Mouse (Mus musculus) heart, postnatal 0 days (tissue): Measurements from ENCODE around the gene Pde4d.

Experiments
- CTCF ChIP-seq: IDR thresholded peaks from 2 replicates; pipeline ENCODE4 v1.5.1; 2016; ENCODE audit warnings: antibody characterized with exemption, control low read depth, low read depth
- EP300 ChIP-seq: IDR thresholded peaks from 2 replicates; pipeline ENCODE4 v1.6.1; 2016; ENCODE audit warnings: antibody characterized with exemption, low read depth

DNA sequence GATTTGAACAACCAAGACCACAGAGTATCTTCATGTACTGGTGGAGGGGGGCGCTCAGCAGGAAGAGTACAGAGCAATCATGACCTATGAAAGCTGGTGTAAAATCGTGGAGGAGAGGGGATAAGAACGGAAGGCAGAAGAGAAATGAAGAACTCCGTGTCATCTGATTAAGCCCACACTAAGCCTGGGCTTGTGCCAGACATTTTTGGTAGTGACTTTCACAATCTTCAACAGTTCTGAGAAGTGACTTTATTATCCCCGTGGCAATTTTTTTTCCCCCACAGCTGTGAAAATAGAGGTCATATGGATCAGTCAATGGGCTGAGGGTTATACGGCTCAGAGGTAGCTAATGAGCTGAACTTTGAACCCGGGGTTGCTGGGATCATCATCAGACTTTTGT lies 1202.9 kb downstream of the Pde4d start:
- TF ChIP-seq CTCF (no peak), EP300 (no peak)
